Comparison of ENCODE assay signal across 8 mouse cellular contexts in genomic region chr7:112954351-112955102, GRCm38 (mm10). TPM values are rescaled to one million over a fixed set of nuclear protein-coding genes. Genes with fewer than 3 reads are reported as not detected.
A peak's percentile ranks its signal among the peaks of the same experiment; 100 is the strongest.
DNase-seq lines count a peak whose midpoint lies in the region; ATAC-seq lines count a peak whose summit lies in the region.

No protein-coding gene starts in this region.

- H3K27me3 ChIP-seq in embryonic facial prominence, embryonic 13.5 days = peaks cover 43% of the 10 kb centered on the region
- peaks cover 59% of the 10 kb centered on the region for H3K27me3 ChIP-seq in hindbrain, embryonic 10.5 days (ENCODE audit: insufficient read depth, poor library complexity, severe bottlenecking)
- peaks cover 50% of the 10 kb centered on the region for H3K27me3 ChIP-seq in liver, embryonic 11.5 days (replicated peaks; ENCODE audit: control insufficient read depth, insufficient read depth, low read length)
- peaks cover 43% of the 10 kb centered on the region for H3K27me3 ChIP-seq in neural tube, embryonic 12.5 days (replicated peaks)

- H3K9me3 ChIP-seq in embryonic facial prominence, embryonic 13.5 days = no peaks in the 10 kb centered on the region
- no peaks in the 10 kb centered on the region for H3K9me3 ChIP-seq in hindbrain, embryonic 10.5 days
- H3K9me3 ChIP-seq in liver, embryonic 11.5 days (ENCODE audit: control insufficient read depth, low read length) = no peaks in the 10 kb centered on the region
- H3K9me3 ChIP-seq in neural tube, embryonic 12.5 days = no peaks in the 10 kb centered on the region

- H3K4me3 ChIP-seq in embryonic facial prominence, embryonic 13.5 days = peak overlapping the region; percentile 53
- peak overlapping the region; percentile 56 for H3K4me3 ChIP-seq in hindbrain, embryonic 10.5 days
- H3K4me3 ChIP-seq in liver, embryonic 11.5 days (ENCODE audit: low read depth, low read length) = peak overlapping the region; percentile 36
- peak overlapping the region; percentile 38 for H3K4me3 ChIP-seq in neural tube, embryonic 12.5 days

- peak overlapping the region; percentile 92 for H3K4me2 ChIP-seq in embryonic facial prominence, embryonic 13.5 days
- H3K4me2 ChIP-seq in liver, embryonic 11.5 days = peak overlapping the region; percentile 61
- H3K4me2 ChIP-seq in neural tube, embryonic 12.5 days (replicated peaks) = peak overlapping the region; percentile 83

- no peaks in the 10 kb centered on the region for H3K36me3 ChIP-seq in embryonic facial prominence, embryonic 13.5 days
- no peaks in the 10 kb centered on the region for H3K36me3 ChIP-seq in hindbrain, embryonic 10.5 days
- no peaks in the 10 kb centered on the region for H3K36me3 ChIP-seq in liver, embryonic 11.5 days (ENCODE audit: control insufficient read depth, insufficient read depth, low read length)
- no peaks in the 10 kb centered on the region for H3K36me3 ChIP-seq in neural tube, embryonic 12.5 days

- intact Hi-C loops in gastrocnemius, postnatal 14 days (cut with DNase I; ENCODE audit: low total_unique reads) = no loop called here

- H3K27ac ChIP-seq in embryonic facial prominence, embryonic 13.5 days = no peak overlapping the region
- peak overlapping the region; percentile 62 for H3K27ac ChIP-seq in hindbrain, embryonic 10.5 days
- no peak overlapping the region for H3K27ac ChIP-seq in liver, embryonic 11.5 days (ENCODE audit: low read depth, low read length)
- no peak overlapping the region for H3K27ac ChIP-seq in neural tube, embryonic 12.5 days

- peak overlapping the region; percentile 70 for H3K9ac ChIP-seq in embryonic facial prominence, embryonic 13.5 days
- H3K9ac ChIP-seq in liver, embryonic 11.5 days (ENCODE audit: low read depth, low read length) = no peak overlapping the region
- H3K9ac ChIP-seq in neural tube, embryonic 12.5 days = peak overlapping the region; percentile 45

- WGBS in embryonic facial prominence, embryonic 13.5 days = under 1% methylated on average over 82 of the region's 82 CpGs
- under 1% methylated on average over 82 of the region's 82 CpGs for WGBS in hindbrain, embryonic 10.5 days
- 2% methylated on average over 81 of the region's 82 CpGs for WGBS in liver, embryonic 11.5 days
- WGBS in neural tube, embryonic 12.5 days = 1% methylated on average over 82 of the region's 82 CpGs

- ATAC-seq in embryonic facial prominence, embryonic 13.5 days (ENCODE audit: insufficient number of reproducible peaks, insufficient read depth, low FRiP score, low TSS enrichment, low read depth) = peak; percentile 46
- no peak for ATAC-seq in liver, embryonic 11.5 days (replicated peaks; ENCODE audit: low FRiP score)
- peak; percentile 32; the same call in 1 of the 2 replicates for ATAC-seq in neural tube, embryonic 12.5 days (ENCODE audit: low FRiP score, low read depth)

- peak; percentile 12 for DNase-seq in gastrocnemius, postnatal 14 days
- DNase-seq in gastrocnemius, postnatal 25 days = no peak
- peak; percentile 30 to 82 for DNase-seq in adrenal gland, adult (ENCODE audit: inconsistent age in 2 of 2, low spot score in 1 of 2)
- DNase-seq in hindbrain, embryonic 10.5 days (ENCODE audit: low spot score) = peak; percentile 55
- peak; percentile 40 for DNase-seq in liver, embryonic 11.5 days (ENCODE audit: low spot score)
- DNase-seq in B cell, adult 2 months = no peak

- H3K4me1 ChIP-seq in embryonic facial prominence, embryonic 13.5 days = peaks cover 32% of the 10 kb centered on the region
- H3K4me1 ChIP-seq in hindbrain, embryonic 10.5 days (replicated peaks) = peaks cover 35% of the 10 kb centered on the region
- H3K4me1 ChIP-seq in liver, embryonic 11.5 days (replicated peaks; ENCODE audit: control insufficient read depth, insufficient read depth, low read length) = peaks cover 3% of the 10 kb centered on the region
- H3K4me1 ChIP-seq in neural tube, embryonic 12.5 days = peaks cover 19% of the 10 kb centered on the region

RNA-seq across cellular contexts. Expression of gene Rassf10, which starts 0.8 kb away (rescaled TPM):
- total RNA-seq in gastrocnemius, postnatal 14 days (2021) = under 1 TPM; 0.42 to 0.70 TPM
- under 1 TPM; 0.43 to 0.67 TPM for total RNA-seq in gastrocnemius, postnatal 25 days (2021)
- 2.4 and 3.8 TPM in 2 replicates for polyA plus RNA-seq in embryonic facial prominence, embryonic 13.5 days (2015; fragmentation: Nextera tagmentation; extraction: Ambion mirVana)
- 0.51 and 0.92 TPM in 2 replicates for polyA plus RNA-seq in hindbrain, embryonic 10.5 days (2016; fragmentation: Nextera tagmentation; extraction: Ambion mirVana)
- 0.07 and 0.19 TPM in 2 replicates for polyA plus RNA-seq in liver, embryonic 11.5 days (2014; fragmentation: Nextera tagmentation; extraction: Ambion mirVana)
- 3.9 and 5.0 TPM in 2 replicates for polyA plus RNA-seq in neural tube, embryonic 12.5 days (2016; fragmentation: Nextera tagmentation; extraction: Ambion mirVana)

Comparison
In these comparisons a context has a peak if more than half of its experiments do, and no peak if none do; other contexts are left out.
1. DNase-seq: peak in gastrocnemius, postnatal 14 days (single experiment), adrenal gland, adult (2 of 2), hindbrain, embryonic 10.5 days (single experiment) and liver, embryonic 11.5 days (single experiment); none in gastrocnemius, postnatal 25 days (single experiment) and B cell, adult 2 months (0 of 2).
2. Peak in every context shown above with its lines, with median percentiles within 50 percentile points of each other: H3K4me2 ChIP-seq and H3K4me3 ChIP-seq.